Mouse (Mus musculus) spleen, postnatal 14 days (tissue): ENCODE measurements around the gene Amd1.

ENCODE experiments used
- DNase-seq, 2 experiments: peaks; one replicate each; pipeline ENCODE4 v3.0.0; 2021 to 2022; ENCODE audit warnings: low spot score in 2 of 2

Amd1 gene

DNA sequence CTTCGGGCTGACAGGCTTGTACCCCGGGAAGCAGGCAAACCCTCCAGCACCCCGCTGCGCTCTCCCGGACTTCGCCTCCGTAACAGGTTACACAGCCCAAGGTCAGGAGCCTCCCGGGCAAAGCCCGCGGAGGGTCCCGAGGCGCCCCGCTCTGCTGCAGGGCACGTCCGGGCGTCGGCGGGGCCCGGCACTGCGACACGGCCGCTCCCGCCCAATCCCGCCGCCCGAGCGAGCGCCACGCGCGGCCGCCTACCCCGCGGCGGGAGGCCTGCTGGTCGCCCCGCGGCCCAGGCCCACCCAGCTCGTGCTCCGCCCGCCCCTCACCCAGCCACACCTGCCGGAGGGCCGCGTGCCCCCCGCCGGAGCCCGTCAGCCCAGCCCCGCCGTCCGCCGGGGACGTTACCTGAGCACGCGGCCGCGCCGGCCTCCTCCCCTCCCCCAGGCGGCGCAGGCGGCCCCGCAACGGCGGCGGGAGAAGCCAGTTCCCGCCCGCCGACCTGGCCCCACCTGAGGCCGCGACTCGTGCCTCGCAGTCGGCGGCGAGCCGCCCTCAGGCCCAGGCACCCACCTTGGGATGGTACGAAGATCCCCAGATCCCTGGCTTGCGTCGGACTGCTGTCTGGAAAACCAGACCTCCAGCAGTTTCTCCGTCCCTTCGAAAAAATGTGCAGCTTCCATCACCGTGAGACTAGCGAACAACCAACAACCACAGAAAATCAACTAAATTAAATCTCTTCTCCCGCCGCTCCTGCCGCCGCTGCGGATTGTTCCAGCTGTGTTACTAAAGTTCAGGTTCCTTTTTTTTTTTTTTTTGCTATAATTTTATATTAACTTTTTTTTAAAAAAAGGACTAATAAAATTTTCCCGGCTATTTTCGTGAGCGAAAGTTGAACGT is 558 bp downstream of the Amd1 start:
- peak; percentile 33 to 45 for DNase-seq

DNA sequence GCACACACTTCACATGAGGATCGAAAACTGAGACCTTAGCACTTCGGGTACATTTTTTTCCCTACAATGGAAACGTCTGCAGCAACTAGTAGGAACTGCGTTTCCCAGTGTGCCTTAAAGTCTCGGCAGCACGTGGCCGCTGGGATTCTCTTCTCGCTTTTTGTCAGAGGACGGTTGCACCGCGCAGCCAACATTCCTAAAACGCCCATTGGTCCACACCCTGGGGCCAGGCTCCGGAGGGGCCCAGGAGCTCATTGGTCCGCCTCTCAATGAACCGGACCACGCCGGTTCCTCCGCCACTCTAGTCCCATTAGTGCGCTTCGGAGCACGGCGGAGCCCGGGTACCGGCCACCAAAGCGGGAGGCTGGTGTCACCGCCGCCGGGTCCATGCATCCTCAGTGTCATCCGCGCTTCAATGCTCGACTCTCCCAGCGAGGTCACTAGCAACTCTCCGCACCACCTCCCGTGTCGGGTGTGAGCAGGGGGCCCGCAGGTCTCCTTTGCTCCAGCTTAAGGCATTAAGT is 1.3 kb downstream of the Amd1 start:
- peak; percentile 61 to 62 for DNase-seq

DNA sequence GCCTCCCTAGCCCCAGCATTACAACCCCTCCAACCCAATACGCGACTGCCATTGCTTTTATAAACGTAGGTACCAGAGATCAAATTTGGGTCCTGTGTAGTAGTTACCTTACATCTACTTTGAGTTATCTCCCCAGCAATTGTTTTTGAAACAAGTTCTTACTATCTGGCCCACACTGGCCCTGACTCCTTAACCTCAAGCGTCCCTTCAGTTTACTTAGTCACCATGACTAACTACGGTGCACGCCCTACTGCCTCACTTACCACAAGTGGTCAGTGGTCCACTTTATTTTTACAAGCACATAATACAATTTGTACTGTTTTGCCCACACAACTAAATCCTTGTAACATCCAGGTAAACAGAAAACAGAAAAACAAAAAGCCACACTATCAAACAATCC is 9.3 kb downstream of the Amd1 start:
- DNase-seq, result no peak

DNA sequence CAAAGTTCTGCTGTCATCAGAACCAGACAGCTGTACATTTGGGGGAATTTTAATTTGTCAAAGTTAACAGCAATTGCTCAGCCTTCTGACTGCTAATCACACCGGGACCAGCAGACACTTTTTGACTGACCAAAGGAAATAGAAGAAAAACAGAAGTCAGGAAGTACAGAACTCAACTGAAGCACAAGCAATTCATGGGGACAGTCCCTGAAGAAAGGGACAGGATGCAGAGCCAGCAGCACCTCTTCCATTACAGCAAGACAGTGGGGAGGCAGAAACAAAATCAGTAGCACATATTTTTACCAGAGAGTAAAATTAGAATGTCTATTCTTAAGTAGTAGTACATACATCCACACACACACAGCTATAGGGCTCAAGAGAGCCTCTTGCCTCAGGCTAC is 15.2 kb downstream of the Amd1 start:
- no peak for DNase-seq

DNA sequence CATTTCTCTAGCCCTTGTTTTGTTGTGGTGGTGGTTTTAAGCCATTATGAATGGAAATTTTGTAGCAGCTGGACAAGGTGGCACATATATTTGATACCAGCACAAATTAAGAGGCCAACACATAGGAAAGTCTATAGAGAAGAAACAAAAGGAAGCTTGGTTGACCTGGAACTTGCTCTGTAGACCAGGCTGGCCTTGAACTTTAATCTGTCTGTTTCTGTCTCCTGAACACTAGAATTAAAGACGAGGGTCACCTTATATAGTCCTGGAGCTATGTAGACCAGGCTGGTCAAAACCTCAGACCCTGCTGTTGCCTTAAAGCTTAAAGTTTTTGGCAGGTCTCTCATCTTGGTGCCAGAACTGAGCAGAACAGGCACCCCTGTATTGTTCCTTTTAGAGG is 16.4 kb downstream of the Amd1 start:
- DNase-seq, result no peak

DNA sequence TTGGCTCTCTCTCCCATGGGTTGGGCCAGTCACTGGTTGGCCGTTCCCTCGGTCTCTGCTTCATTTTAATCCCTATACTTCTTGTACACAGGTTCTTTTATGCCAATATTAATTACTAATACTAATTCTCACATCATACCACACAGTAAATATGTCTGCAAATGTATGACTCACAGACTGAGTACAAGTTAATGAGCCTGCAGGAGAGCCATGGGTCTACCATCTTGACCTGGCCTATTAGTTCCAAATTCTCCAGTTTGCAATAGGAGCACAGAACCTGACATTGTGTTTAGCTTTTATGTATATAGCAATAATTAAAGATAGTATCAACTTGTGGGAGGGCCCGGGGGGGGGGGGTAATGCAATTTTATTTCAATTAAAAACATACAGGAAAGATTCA is 17.0 kb downstream of the Amd1 start:
- DNase-seq, result no peak

DNA sequence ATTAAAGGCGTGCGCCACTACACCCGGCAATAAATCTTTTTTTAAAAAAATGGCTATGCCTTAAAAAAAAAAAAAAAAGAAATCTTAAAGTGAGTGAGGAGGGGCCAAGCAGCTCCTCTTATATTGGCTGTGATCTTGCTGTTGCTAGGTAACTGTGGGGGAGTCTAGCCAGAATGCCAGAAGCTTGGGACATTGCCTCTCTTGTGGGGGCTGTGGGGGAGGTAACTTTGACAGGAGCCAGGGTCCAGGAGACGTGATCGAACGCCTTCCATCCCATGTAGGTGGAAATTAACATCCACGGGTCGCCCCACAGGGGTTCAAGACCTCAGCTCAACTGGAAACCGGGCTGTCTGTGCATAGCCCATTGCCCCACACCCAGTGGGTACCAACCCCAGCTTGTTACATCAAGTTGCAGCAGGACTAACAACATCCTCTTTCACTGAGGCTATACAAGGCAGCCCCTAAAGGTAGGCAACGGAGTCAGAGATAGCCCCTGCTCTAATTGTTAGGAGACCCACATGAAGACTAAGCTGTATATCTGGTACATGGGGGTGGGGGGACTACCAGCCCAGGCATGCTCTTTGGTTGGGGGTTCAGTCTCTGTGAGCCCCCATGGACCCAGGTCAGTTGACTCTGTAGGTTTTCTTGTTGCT is 17.7 kb downstream of the Amd1 start:
- no peak for DNase-seq

DNA sequence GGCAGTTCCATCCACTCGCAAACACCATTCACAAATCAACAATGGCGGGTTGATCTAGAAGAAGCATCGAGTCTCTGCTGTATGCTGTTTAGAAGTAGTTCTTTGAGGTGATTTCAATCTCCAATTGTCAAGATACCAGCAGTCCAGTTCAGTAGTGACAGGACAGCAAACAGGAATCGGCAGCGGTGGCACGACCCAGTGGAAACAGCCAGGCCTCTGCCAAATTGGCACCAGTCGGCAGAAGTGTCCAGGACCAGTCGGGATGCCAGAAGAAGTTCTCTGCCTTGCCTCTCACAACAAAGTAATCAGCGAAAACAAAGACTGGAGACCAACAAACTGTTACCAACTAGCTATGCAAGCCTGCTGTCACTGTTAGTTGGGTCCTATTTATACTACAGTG is 18.4 kb downstream of the Amd1 start:
- DNase-seq, result no peak

DNA sequence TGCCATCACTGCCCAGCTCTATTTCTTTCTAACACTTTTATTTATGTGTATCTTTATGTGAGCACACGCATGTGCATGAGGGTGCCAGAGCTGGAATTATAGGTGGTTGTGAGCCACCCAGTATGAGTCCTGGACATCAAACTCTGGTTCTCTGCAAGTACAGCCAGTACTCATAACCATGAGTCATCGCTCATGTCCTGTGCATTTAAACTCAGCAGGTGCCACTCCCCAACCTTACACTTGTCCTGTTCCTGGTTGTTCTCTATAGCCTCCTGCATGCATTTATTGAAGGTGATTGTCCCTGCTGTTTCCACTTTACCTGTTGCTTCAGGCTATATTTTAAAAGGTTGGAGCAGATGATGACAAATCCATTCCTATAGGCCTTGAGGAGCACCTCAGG is 20.4 kb downstream of the Amd1 start:
- no peak for DNase-seq

DNA sequence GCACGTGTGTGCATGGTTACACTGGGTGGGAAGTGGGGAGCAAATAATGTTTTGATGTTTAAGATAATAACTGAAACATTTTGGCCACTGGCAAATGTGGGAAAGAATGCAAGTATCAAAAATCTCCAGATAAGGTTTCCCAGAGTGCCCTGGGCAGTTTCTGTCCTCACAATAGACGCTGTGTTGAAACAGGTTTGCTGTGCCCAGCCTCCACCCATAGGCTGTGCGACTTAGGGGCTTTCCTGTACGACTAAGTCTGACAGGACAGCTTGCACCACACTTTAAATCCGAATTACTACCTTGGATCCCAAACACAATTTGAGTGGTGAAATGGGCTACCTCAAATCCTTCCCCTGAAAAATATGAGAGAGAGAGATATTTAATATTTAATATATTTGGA is 23.7 kb downstream of the Amd1 start:
- no peak for DNase-seq

DNA sequence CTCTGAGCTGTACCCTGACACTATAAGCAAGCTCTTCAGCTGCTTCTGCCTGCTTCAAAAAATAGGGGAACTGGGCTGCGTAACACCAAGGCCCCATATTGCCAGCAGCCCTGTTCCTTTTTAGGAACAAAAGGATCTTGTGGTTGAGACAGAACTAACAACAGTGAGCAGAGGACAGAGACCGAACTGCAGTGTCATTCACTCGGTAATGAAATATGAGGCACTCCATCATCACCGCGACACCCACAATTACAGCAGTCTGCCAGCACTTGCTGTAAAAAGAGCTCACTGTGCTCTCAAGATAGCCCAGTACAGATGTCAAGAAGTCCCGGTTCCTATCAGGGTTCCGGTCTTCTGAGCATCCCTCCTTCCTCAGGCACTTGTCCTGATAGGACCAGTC is 26.0 kb downstream of the Amd1 start:
- DNase-seq, result no peak

DNA sequence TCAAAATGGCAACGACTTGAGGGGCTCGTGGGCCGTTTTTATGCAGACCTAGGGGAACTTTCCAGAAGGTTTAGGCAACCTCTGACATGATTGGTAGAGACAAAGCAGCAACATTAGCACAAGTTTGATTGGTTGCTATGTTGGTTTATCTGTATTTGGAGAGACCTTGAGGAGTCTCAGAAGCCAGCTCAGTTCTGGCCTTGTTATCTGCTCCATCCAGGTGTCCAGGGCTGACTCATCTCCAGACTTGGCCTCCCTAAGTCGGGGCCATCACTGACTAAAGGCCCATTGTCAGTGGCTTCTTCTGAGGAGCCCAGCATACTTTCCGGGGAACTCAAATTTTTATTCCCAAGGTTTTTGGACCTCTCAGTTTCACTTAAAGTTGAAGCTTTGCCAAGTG is 28.0 kb downstream of the Amd1 start:
- no peak for DNase-seq

DNA sequence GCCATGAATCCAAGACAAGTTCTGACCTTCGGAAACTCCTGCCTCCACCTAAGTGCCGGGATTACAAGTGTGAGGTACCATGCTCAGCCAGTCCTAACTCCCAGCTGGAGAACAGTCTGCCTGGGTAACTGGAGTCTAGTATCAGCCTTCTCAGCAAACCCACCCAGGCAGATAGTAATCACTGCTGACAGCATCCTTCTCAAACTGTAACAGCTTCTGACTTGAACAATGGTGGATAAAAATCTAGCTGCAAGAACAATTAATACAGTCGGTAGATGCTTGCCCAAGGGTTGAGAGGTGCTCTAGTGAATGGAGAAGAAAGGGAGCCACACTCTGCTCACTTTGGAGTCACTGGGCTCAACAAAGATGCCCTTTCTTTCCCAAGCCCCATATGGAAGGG is 30.8 kb downstream of the Amd1 start:
- DNase-seq, result no peak

DNA sequence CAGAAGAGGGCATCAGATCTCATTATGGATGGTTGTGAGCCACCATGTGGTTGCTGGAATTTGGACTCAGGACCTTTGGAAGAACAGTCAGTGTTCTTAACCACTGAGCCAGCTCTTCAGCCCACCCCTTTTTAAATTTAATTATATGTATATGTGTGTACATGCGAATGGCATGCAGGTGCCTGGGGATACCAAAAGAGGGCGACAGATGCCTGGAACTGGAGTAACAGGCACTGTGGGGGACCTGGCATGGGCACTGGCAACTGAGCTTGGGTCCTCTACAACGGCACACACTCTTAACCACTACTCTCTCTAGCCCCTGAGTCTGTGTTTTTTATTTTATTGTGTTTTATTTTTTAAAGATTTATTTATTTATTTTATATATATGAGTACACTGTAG is 37.1 kb downstream of the Amd1 start:
- DNase-seq, result no peak

DNA sequence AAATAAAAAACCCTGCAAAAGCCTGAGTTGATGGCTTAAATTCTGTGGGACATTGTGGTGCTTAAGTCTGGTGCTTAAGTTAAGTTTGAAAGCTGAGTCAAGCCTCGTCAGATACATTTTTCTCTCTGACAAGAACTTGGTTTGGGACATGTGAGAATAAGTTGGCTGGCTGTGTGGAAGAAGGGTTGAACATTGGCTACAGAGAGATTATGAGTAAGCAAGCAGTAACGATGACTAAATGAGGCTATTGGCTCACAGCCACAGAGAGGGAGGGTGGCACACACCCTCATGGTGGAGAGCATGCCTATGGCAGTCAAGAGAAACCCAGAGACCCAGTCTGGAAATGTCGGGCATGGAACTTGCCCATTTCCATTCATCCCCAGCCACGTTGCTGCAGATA is 38.3 kb downstream of the Amd1 start:
- DNase-seq, result no peak

DNA sequence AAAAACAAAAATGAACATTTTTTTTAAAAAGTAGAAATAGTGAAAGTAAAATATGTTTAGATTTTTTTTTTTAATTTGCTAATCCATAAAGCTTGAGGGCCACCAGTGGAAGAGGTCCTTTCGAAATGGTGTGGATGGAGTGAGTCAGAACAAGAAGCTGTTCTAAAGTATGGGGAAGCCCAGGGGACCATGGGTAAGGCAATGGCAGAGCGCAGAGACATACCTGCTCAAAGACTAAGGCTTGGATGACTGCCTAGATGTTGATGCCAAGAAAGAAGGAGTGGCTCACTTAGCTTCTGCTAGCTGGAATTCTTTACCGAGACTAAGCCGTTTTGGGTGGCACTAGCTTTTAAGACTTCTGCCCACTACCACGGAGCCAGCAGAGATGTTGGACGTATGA is 39.8 kb downstream of the Amd1 start:
- DNase-seq, result no peak

DNA sequence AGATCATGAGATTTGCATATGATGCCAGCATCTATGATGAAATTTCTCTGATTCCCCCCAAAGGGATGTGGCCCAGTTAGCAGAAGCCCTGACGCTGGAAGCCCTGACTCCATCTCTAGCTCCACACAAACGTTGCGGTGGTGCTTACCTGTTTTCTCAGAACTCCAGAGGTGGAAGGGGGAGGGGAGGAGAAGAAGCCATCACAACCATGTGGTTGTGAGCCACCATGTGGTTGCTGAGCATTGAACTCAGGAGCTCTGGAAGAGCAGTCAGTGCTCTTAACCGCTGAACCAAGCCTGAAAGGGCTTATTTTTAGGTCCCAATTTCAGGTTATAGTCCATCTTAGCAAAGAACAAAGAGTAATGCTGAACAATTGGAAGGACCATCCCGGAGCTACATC is 41.7 kb downstream of the Amd1 start:
- DNase-seq, result no peak

DNA sequence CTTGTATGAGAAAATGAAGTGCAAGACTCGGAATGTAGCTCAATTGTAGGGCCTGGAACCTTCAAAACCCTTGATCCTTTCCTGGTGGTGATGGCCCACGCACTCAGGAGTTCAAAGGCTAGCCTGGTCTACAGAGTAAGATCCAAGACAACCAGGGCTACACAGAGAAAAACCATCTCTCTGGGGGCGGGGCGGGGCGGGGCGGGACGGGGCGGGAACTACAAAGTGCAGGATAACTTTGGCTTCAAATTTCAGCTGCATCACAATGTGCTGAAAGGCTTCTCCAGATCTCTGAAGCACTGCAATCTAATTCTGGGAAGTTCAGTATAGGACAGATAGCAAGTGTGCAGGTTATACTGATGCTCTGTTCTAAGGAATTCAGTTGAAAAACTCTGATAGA is 42.4 kb downstream of the Amd1 start:
- DNase-seq, result no peak

DNA sequence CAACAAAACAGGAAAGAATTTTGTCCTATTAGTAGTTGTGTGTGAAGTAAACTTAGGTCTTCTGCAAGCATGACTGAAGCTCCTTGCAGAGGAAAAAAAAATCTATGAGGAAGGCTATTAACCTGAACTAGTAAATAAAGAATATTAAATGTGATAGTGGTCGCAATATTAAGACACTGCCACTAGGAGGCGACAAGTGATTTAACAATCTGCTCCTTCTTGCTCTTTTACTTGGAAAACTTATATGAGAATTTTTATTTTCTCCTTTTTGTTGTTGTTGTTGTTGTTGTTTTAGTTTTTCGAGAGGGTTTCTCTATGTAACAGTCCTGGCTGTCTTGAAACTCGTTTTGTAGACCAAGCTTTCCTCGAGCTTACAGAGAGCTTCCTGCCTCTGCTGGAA is 43.0 kb downstream of the Amd1 start:
- DNase-seq, result peak in 1 of 2 experiments; percentile 31

DNA sequence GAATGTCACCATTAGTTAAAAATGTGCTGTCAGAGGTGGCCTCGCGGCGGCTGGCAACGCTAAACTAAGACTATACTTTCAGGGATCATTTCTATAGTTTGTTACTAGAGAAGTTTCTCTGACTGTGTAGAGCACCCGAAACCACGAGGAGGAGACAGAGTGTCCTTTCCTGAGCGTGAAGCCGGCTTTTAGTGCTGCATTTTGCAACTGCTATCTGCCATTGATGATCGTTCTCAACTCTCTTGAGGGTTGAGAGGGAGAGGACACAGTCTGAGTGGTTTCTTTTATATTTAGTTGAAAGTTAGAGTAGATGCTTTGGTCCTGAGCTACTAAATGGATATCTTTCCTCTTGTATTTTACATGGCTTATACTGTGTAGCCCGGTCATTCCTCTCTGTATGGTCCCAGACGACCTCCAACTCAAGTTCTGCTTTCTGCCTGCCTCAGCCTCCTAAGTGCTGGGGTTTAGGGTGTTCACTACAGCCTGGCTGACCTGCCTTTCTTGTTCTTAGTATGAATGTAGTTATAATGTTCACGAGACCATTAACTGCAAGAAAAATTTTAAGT is 43.5 kb downstream of the Amd1 start:
- DNase-seq, result peak; percentile 30 to 66

DNA sequence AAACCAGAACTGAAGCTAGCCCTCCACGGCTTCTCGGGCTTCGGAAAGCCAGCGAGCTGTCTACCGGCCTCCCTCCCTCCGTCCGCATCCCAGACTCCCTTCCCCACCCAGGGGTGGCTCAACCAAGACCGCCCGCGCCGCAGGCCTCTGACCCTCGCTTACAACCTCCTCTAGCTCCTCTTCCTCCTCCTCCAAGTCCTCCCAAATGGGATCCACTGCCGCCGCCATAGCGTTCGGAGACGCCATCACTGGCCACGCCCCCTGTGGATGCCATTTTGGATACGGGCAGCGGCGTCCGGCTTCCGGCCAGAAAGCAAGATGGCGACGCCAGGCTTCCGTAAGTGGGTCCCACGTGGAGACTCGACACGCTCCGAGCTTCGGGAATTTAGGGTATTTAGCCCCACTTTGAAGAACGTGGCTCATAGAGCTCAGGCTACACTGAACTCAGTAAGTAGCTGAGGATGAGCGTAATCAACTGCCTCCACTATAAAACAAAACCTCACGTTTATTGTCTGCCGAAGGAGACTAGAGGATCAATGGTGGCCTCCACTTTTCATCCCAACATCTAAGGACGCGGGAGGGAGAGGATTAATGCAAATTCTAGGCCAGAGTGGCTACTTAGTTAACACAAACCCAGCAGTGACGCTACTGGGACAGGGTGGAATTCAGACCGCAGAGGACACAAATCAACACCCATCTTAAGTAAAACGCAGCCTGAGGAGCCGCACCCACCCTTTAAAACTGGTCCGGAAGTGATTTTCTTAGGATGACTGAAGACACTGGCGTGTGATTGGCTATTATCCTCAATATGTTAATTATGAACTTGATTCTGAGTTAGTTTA is 44.4 kb downstream of the Amd1 start, which contains the start of gene Gtf3c6:
Gene Gtf3c6, minus strand, starts transcription at position 695 of the 842 bp plus-strand sequence.
- peak; percentile 85 to 93 for DNase-seq

DNA sequence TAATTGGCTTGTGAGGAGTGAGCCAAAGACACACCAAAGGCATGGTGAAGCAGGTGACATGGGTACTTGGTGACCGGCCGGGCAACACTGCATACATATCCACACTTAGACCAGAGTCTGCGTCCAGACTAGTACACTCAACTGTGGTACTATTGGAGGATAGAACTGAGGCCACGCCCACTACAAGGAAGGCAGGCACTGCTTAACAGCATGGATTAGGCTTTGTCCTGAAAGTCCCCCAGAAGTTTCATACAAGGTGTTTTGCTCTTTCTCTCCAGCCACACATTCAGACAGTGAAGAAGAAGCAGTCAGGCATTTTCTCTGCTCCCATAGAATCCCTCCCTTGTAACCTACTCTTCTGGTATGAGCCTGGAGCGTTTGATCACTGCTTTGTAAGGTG is 45.3 kb downstream of the Amd1 start:
- DNase-seq, result peak; percentile 25 to 38
